Mouse (Mus musculus): ENCODE data around the gene Lasp1.

Lasp1 gene

DNA sequence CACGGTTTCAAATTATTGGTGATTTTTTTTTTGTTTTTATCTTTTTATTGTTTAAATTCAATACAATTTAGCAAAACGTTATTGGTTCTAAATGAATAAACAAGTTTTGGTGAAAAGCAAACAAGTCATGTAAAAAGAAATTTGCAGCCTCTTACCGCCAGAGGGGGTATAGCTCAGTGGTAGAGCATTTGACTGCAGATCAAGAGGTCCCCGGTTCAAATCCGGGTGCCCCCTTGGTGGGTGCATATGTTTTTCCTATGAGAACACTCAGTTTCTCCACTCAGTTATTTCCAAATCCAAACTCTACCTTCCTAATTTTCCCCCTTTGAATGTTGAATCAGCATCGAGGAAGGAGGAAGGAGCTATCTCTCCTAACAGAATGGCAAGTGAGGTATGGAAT, 1.9 kb upstream of the Lasp1 start:
- DNase-seq (ENCODE audit: low read depth, low spot score): no peak

DNA sequence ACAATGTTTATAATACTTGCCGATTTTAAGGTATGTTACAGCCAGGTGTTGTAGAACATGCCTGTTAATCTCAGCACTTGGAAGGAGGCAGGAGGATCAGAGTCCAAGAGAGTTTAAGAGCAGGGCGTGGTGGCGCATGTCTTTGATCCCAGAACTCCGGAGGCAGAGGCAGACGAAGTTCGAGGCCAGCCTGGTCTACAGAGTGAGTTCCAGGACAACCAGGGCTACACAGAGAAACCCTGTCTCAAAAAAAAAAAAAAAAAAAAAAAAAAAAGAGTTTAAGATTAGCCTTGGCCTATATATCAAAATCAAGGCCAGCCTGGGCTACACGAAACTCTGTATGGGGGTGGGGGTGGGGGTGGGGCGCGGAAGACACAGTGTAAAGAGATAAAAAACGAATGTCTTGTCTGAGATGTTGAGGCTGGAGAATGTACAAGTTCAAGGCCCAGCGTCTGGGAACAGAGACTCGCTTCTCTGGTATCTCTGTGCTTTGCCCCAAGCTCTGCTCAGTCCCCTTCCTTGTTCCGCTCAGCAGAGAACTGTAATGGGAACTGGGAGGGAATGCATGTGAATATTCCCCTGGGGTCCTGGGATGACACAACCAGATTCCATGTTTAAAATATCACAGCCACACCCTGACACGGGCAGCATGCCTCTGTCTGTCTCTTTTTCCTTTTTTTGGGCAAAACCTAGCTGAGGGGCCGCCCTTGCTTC, 1.3 kb upstream of the Lasp1 start:
- no peak for DNase-seq (ENCODE audit: low read depth, low spot score)

DNA sequence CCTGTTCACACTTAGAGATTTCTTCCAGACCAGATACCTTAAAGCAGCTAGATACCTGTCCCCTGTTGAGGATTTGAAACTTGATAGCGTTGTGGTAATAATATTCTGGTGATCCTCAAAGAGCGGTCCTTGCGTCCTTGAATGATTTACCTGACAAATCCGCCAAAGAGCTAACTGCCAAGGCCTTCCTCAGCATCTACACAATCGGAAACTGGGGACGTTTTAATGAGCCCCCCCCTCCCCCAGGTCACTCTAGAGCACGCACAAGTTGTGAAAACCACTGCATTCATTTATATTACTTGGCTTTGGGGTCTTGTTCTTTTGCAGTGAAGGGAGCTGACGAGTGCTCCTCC, 741 bp upstream of the Lasp1 start:
- no peak for DNase-seq (ENCODE audit: low read depth, low spot score)

DNA sequence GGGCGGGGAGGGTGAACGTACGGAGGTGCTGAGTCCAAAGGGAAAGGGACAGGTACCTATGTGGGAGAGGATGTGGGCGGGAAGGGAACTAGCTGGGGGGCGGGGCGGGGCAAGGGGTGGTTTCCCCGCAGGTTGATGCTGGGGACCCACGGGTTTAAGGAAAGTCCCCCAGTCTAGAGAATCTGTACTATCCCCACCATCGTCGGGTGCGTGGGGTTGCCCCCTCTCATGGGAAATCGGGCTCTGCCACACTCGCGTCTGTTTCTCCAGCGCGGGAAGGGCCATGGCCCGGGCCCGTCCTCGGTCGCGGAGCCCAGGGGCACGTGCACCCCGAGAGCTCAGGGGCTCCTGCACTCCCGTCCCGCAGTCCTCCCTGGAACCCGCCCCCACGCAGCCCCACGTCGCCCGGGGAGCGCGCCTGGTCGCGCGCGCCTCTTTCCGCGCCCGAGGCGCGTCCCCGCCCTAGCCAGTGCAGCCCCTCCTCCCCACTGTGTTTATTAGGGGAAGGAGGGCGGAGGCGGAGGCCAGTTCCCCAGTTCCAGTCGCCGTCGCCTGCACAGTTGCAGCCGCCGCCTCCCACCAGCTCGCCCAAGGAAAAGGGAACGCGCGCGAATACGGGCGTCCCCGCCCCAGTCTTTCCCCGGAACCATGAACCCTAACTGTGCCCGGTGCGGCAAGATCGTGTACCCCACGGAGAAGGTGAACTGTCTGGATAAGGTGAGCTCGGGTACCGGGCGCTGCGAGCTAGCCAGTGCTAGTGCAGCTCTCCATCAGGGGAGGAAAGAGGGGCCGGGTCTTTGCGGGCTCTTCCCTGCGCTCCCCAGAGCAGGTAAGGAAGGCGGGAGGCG, 570 bp downstream of the Lasp1 start:
- DNase-seq (ENCODE audit: low read depth, low spot score): peak; percentile 64

DNA sequence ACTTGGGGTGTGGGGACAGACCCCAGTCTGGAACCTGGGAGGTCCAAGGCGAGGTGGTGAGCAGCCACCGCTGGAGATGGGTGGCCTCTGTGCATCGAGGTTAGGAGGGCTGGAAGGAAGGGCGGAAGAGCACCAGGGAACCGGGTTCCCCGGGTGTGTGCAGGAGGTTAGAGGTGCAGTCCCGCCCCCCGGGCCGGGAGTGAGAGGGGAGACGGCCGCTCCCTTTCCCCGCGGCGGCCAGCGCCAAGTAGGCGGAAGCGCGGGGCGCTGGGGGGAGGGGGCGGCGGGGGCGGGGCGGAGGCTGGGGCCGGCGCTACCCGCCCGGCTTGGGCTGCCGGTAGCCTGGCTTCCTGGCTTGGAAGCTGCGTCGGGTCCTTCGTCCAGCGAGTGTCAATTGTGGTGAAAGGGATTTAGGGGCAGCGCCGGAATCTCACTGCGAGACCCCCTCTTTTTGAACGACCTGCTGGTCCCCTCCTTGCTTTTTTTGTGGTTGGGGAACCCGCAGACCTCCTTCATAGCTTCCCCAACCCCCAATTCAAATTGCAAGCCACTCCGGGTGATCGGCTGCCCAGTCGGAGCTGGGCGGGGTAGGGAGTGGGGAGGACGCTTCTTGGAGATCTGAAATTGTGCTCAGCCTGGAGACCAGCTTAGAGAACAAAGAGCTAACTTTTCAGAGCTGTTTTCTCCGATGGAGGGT, 1.3 kb downstream of the Lasp1 start:
- no peak for DNase-seq (ENCODE audit: low read depth, low spot score)

DNA sequence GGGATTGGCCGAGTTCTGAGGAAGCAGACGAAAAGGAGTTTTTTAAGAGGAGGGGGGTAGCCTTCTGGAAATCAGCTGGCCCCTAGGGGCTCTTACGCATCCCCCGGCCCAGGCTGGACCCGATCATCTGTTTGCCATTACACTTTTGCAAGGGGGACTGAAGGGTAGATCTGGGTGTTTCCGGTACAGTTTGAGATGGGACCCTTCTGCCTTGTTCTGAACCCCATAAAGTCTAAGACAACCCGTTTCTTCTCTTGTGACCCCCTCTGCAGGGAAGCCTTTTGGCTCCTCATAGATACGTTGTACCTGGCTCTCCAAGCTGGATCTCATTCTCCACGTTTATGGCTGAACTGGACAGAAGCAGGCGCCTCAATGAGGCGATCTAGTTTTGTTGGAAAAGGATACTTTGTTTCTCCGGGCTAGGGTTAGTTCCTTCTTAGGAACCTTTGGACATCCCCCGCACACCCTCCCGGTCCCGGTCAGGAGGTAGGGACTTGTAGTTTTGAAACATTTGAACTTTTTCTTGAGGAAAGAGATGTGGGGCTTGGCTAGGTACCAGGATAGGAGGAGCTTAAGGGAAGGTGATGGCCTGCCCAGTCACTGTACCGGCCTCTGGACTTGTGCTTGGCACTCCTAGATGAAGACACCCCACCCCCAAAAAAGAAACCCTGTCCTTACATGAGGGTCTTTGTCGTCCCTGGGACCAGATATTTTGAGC, 2.0 kb downstream of the Lasp1 start:
- no peak for DNase-seq (ENCODE audit: low read depth, low spot score)

DNA sequence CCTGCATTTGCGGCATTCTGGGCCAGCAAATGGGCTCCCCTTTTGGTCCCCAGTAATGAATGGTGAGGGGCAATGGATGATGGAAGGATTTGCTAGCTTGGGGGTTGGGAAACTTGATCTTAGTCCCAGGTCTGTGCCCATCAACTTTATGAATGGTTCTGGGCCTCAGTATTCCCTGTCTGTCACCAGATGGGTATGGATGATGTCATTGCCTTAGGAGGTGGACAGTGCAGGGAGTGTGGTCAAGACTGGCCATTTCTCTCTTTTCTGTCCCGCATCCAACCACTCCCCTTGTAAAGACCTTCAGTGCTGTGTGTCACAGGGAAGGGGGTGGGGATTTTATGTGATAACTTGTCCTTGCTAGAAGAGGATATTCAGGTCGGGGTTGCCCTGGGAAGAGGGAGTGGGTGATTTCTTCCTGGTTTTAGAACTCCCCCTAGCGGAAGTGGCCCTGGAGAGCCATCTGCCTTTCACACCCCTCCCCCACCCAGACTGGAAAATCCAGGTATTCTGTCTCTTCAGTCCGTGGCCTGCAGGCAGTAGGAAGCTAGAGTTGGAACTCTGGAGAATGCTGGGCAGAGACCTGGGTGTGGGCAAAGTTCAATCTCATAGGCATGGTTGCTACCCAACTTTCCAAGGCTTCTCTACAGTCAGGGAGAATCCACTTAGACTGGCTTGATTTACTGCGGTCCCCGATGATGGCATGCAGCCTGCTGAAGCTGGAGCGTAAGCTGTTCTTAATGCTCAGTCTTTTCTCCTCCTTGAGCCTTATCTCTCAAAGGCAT, 2.8 kb downstream of the Lasp1 start:
- DNase-seq (ENCODE audit: low read depth, low spot score): no peak

DNA sequence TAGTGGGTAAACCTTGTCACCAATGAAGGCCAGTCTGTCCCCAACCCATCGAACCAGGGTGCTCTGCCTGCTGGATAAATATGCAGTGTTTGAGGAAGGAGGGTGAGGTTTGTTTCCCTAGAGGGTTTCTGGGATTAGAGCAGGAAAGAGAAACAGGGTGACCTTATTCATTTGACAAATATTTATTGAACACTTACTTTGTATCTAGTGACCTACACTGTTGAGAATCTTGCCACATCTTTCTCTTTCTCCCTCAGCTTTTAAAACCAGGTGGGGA, 3.3 kb downstream of the Lasp1 start:
- DNase-seq (ENCODE audit: low read depth, low spot score): no peak

DNA sequence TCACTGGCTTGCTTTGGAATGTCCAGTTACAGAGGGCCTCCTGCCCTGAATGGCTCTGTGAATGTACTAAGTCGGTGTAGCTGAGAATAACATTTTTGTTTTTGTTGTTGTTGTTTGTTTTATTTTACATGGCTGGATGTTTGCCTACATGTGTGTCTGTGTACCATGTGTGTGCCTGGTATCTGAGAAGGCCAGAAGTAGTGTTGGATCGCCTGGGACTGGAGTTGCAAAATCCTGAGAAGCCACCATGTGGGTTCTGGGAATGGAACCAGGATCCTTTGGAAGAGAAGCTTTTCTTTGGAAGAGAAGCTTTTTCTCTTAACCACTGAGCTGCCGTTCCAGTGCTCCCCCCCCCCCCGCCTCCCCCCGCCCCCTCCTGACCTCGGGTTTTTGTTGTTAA, 3.7 kb downstream of the Lasp1 start:
- no peak for DNase-seq (ENCODE audit: low read depth, low spot score)

DNA sequence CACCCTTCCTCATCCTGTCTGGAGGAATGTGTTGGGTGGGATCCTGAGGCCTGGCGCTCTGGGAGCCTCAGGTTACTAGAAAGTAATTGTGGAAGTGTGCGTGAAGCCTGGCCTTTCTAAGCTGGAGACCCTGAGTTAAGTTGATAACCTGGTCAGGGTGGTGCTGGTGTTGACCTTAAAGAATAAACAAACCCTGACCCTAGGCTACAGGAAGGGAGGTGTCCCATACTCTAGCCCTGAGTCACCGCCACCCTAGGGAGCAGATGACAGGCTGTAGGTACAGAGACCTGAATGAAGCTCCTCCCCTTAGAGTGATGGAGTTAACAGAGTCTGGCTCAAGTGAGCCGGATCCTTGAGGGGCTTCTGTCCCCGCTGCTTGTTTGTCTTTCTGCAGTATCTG, 5.0 kb downstream of the Lasp1 start:
- no peak for DNase-seq (ENCODE audit: low read depth, low spot score)

DNA sequence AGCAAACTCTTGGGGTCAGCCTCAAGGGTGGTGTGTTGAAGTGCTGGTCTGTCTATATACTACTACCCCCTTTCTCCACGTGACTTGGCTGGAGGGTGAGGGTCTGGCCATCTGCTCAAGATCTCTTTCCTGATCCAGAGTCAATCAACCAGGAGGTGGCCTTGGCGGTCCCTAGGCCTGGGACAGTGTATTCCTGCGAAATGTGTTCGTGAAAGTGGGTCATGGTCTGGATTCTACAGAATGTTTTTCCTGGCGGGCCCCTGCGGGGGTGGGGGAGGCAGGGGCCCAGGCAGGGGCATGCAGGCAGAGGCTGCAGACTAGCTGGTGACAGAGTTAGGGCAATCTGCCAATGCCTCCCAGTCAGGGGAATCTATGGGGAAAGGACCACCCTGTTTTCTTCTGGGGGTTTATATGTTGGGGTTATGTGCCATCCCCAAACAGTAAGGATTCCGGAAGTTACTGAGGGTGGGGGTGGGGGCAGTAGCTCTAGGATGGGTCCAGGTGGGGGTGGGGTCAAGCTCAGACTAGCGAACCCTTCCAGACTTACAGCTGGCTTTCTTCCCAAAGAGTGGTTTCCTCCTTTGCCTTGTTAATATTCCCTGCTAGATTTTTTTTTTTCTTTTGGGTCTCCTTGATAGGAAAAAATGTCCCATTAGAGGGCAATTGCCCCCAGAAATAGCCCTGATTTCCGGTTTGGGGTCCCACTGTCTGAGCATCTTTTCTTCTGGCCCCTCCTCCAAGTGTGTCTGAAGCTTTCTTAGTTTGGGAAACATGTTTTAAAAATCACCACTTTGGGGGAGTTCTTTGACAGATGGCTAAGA, 6.3 kb downstream of the Lasp1 start:
- DNase-seq (ENCODE audit: low read depth, low spot score): no peak

DNA sequence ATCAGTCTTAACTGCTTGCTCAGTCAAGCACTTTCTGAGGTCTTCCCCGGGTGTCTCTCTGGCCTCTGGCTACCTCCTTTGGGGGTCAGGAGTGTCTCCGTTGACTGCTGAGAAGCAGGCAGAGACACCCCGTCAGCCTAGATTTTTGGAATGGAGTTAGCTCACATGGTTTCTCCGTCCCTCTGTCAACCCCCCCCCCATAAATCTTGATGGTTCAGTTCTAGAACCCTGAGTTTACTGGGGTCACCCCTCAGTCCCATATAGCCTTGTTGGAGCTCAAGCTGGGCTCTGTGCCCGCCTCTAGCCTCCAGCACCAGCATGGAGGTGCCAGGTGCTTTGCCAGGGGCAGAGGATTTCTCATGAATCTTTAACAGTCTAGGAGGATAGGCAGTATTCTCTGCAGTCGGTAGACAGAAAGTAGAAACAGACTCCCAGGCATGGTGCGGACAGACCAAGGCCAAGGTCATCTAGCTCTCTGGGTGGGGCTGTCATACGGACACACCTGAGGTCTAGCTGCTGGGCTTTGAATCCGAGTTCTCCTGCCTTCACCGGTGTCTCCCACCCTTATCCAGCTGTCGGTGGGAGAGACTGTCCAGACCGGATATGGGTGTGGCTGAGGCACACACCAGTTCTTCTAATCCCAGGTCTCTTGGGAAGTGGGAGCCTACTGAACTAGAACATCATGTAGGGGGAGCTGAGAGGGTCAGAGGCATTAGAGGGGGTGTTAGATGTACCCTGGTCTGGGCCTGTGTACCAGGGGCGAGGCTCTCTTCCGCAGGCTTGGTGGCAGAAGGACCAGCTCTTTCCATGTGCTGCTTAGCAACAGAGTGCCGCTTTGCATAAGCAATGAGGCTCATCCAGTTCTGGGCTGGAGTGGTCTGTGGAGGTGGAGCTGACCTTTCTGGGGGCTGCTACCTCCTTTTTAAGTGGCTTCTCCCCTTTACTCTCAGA, 7.1 kb downstream of the Lasp1 start:
- DNase-seq (ENCODE audit: low read depth, low spot score): no peak

DNA sequence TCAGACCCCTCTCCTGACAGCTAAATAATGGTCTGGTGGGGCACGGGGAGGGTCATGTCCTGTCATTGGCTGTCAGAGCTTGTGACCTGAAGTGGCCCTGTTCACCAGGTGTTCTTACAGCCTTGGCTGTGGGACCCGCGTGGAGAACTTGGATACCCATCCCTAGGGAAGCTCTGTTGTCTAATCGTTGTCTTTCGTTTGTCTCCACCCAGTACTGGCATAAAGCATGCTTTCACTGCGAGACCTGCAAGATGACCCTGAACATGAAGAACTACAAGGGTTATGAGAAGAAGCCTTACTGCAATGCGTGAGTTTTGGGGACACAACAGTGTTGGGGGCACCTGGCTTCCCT, 7.8 kb downstream of the Lasp1 start:
- no peak for DNase-seq (ENCODE audit: low read depth, low spot score)

DNA sequence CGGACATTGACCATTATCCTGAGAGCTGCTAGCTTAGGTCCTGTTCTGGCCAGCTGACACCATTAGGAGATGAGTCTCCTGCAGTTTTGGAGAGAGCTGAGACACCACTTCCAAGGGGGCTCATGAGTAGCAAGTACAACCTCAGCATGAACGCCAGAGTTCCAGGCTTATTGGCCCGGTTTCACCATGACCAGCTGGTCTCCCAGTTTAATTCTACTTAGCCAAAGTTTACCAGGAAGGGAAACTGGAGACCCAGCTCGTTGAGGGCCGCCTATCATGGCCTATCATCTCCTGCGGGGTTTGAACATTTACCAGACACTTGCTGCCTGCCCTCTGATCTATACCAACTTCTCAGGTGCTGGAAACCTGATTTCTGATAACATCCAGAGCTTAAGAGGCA, 8.8 kb downstream of the Lasp1 start:
- no peak for DNase-seq (ENCODE audit: low read depth, low spot score)

DNA sequence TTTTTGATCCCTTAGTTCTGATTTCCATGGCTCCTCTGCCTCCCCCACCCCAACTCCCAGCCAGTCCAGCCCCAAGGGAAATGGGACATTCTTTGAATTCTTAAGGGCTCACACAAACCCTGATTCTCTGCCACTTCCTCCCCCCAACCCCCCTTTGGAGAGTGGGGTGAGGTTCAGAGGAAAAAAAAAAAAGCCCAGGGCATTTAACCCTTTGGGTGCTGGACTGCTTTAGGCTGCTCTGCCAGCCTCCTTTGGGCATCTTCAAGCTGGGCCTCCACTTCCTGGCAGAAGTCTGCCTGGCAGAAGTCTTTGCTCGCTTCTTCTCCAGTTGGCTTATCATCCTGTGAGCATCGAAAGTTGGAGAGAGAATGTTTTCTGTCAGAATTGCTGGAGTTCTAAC, 9.3 kb downstream of the Lasp1 start:
- DNase-seq (ENCODE audit: low read depth, low spot score): no peak

DNA sequence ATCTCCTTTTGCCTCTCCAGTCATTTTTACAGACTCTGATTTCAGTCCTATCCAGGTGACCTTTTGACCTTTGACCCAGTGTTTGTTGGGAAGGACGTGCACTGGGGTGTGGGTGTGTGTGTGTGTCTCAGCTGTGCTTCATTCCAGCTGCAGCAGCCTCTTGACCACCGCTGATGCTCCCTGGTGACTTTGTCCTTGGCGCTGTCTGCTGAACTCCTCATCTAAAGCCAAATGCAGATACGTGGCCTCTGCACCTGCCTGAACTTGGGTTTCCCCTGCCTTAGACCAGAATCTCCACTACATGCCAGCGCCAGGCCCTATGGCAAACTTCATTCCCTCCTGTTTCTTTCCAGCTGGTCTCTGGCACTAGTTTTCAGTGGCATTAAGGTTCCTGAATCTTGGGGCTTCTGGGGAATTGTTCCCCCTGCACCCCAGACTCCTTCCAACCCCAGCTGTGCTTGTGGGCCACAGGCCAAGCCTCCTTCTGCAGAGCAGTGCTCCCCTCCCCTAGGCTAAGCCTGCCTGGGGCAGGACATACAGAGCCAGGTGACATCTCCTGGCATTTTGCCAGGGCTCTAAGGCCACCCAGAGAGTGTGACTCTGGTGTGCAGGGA, 9.9 kb downstream of the Lasp1 start:
- no peak for DNase-seq (ENCODE audit: low read depth, low spot score)

DNA sequence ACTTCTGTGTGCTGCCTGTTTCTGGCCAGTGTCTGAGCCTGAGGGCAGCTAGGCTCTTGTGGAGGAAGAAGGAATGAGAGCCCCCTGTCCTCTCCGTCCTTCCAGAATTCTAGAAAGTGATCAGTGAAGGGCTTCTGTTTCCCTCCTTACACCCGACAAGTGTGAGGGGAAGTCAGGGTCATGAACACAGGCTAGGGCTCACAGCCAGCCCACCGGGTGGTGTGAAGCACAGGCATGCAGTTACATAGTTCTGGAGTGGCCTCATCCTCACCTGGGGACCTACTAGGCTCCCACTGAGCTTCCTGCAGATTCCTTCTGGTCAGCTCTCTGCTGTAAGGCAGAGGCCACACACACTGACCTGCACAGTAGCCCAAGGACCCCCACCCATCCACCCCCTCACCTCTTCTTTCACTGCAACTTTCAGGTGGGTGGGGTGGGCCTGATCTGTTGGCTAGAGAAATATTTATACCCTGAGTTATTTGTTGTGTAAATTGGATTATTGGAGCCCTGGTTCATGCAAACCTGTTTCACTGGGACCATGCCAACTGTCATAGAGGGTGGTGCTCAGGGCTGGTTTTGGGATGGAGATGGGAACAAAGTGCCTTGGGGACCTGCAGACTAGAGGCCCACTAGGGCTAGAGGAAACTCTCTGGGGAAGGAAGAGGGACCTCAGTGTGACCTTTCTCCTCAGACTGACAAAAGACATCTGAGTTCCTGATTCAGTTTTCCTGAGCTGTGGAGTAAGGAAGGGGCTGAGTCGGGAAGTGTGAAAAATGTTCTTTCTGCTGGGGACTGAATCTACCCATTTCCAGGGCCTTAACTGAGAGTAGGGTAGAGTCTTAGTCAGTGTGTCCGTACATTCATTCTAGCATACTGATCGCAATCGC, 10.7 kb downstream of the Lasp1 start:
- no peak for DNase-seq (ENCODE audit: low read depth, low spot score)

DNA sequence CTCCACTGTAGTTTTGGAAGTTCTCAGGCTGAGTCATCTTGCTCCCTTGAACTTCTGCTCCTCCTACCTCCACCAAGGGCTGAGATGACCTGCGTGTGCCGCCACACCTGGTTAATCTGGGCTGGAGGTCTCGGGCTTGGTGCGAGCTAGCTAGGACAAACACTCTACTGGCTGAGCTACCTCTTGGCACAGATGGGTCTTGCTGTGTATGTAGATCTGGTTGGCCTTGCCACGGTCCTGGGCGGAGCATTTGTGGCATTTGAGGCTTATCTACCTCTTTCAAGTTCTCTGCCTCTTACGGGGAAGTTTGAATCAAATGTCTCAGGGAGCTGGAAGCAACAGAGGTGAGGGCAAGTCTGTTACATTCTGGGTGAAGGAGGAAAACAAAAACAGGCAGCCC, 11.6 kb downstream of the Lasp1 start:
- no peak for DNase-seq (ENCODE audit: low read depth, low spot score)
